Mouse (Mus musculus): ENCODE data around the gene 4930426L09Rik.

The 4930426L09Rik gene

GRCm38 (mm10) chr2:19011443-19011842 is 13.3 kb downstream of the 4930426L09Rik start:
- DNase-seq (ENCODE audit: low read depth, low spot score), result no peak

DNA sequence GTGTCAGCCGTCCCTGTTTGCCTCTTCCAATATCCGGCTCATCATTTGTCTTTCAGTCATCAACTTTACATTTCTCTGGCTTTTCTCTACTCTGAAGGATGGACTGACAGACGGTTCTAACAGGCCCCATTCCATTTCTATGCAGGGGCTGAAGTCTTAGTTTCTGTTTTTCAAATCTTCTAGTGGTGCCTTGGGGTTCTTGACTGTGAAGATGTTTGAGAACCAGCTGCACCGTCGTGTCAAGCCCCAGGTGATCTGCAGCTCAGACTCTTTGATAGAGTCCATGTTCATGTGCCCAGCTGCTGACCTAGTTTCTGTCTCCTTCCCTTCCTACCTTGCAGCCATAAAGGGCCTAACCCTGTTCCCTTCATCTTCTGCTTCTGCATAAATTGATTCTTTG is 18.2 kb downstream of the 4930426L09Rik start:
- DNase-seq (ENCODE audit: low read depth, low spot score), result no peak

DNA sequence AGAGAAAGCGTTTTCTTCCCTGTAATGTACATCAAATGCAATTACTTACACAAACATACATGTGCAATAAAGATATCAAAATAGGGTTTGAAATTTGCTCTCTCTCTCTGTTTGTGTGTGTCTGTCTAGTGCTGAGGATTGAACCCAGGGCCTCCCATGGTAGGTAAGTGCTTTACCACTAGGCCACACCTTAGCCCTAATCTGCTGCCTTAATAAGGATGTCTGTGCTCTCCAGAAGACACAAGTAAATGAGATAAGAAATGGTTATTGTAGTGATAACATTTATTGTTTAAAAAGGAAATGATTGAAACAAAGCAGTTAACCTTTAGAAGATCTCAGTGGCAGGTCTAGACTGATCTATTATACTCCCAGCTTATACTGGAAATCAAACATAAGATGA is 18.7 kb downstream of the 4930426L09Rik start:
- no peak for DNase-seq (ENCODE audit: low read depth, low spot score)

GRCm38 (mm10) chr2:19018034-19018433 is 19.9 kb downstream of the 4930426L09Rik start:
- DNase-seq (ENCODE audit: low read depth, low spot score), result no peak

DNA sequence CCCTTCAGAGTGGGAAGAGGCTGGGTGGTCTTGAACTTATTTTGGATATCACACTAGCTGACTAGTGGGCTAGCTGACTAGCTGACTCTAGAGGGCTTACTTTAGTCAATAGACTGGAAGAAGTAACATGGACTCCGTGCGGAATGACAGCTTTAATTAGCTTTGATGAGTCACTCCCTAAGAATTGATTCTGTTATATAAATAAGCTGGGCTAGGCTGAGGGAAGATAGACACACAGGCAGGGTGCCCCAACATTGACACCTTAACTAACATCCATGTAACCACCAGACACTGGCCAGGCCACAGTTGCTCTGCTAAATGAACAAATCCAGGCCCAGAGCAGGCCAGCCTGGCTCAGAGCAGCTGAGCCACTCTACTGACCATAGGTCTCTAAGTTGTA is 26.7 kb downstream of the 4930426L09Rik start:
- no peak for DNase-seq (ENCODE audit: low read depth, low spot score)

DNA sequence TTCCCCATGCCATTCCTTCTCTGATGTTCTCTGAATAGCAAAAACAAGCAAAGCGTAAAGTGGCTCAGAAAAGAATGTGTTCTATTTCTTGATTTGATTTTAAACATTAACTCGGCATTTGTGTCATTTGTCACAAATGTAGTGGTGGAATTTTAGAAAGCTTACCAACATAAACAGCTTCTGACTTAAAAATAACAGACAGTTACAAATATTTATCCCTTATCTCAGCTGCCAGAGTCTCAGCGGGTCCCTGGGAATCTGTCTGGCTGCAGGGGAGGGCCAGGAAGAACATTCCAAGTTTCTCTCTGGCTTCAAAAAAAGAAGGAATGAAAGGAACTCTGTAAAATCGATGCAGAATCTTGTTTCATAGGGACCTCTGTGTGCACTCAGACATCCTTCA is 39.3 kb downstream of the 4930426L09Rik start:
- no peak for DNase-seq (ENCODE audit: low read depth, low spot score)

DNA sequence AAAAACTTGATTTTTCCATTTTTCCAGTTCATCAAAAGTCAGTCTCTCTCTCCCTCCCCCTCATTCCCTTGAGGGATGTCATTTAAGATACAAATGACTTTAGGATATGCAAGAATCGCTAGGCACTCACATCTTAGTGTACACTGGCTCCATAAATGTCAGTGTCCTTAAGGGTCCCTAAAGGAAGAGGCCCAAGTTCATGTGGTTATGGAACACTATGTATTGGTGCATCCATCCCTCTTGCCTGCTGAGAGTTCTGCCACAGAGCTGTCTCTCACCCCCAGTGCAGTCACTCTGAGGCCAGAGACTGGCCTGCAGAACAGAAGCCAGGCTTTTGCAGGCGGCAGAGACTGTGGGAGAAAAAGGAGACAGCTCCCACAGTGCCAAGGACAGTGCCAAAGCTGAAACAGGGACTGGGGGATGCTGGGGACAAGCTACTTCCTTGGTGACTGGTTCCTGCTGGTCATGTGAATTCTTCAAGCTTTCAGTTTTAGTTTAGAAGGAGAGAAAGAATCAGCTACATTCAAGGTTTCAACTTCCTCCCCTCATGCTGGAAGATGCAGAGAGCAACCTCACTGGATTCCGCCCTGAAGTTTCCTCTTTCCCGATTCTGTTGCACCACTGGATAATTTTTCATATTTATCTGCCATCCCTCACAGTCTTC is 39.9 kb downstream of the 4930426L09Rik start:
- DNase-seq (ENCODE audit: low read depth, low spot score), result no peak

DNA sequence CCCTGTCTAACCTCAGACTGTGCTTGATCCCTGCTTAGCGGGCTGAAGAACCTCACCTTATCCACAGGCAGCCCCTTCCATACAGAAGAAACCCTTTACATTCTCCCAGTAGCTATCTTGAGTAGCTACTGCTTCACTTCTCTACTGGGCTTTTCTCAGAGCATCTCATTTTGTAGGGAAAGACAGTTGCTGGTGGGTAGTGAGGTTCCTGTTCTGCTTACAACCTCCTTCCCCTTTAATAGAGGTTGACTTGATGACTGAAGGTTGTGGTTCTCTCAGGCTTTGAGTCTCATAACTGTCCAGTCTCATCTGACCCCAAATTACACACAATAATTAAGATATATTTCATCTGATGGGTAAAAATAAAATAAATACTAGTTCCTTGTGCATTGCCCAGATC is 50.1 kb downstream of the 4930426L09Rik start:
- no peak for DNase-seq (ENCODE audit: low read depth, low spot score)

- DNase-seq (ENCODE audit: low read depth, low spot score), result no peak
Observed at GRCm38 (mm10) chr2:19049341-19049740, 51.2 kb downstream of the 4930426L09Rik start.
